Mouse (Mus musculus) liver, adult 2 months (tissue): ENCODE measurements at regions not wholly inside any gene's neighbourhood (a gene's known extent, or its start where the extent isn't known, plus 50 kb on each side); places are given as distances from the start of the nearest gene placed in this dataset.

Source experiments
- DNase-seq: peaks from one replicate; pipeline ENCODE4 v3.0.0-alpha.2; 2011; ENCODE audit warnings: low read depth, low spot score; ENCODE audit errors: extremely low read depth
- H3K27ac ChIP-seq: fragments of 200-500 bp; replicated peaks from 2 replicates; pipeline ENCODE4 v1.5.1; 2012; ENCODE audit warnings: low read depth, mild to moderate bottlenecking, control low read depth, inconsistent platforms, low read length; ENCODE audit not compliant: insufficient read depth
- H3K27me3 ChIP-seq: fragments of 200-500 bp; 2 replicates; pipeline ENCODE4 v1.6.1; 2012; ENCODE audit warnings: mild to moderate bottlenecking, moderate library complexity, low read length, inconsistent platforms; ENCODE audit not compliant: control insufficient read depth, insufficient read depth
- H3K36me3 ChIP-seq: fragments of 200-500 bp; 2 replicates; pipeline ENCODE4 v1.6.1; 2012; ENCODE audit warnings: low read length, inconsistent platforms; ENCODE audit not compliant: control insufficient read depth, insufficient read depth
- H3K4me1 ChIP-seq: fragments of 200-500 bp; 2 replicates; pipeline ENCODE4 v1.6.1; 2011; ENCODE audit warnings: low read length; ENCODE audit not compliant: control insufficient read depth, insufficient read depth
- H3K4me3 ChIP-seq: fragments of 200-500 bp; 2 replicates; pipeline ENCODE4 v1.5.1; 2011; ENCODE audit warnings: low read depth, mild to moderate bottlenecking, control low read depth, low read length, moderate library complexity; ENCODE audit not compliant: insufficient read depth
- H3K79me2 ChIP-seq: fragments of 200-500 bp; 2 replicates; pipeline ENCODE4 v1.6.1; 2012; ENCODE audit warnings: inconsistent platforms, mild to moderate bottlenecking, low read length, moderate library complexity; ENCODE audit not compliant: control insufficient read depth, insufficient read depth
- H3K9ac ChIP-seq: fragments of 200-500 bp; 2 replicates; pipeline ENCODE4 v1.6.1; 2012; ENCODE audit warnings: low read depth, mild to moderate bottlenecking, control low read depth, inconsistent platforms, low read length
- CTCF ChIP-seq: fragments of 200-500 bp; IDR thresholded peaks from 2 replicates; pipeline ENCODE4 v1.5.1; 2011; ENCODE audit warnings: low read depth, low read length, control low read depth
- POLR2A ChIP-seq: fragments of 200-500 bp; IDR thresholded peaks from 2 replicates; pipeline ENCODE4 v1.6.1; 2011; ENCODE audit warnings: low read length, control low read depth; ENCODE audit not compliant: insufficient read depth; ENCODE audit errors: extremely low read depth
- WGBS: fragments of 180-500 bp; shearing (Covaris S2); methylation state at CpG from one replicate; pipeline ENCODE4 v1.1.7; 2018; 5-methylcytosine and 5-hydroxymethylcytosine counted together

- TF ChIP-seq CTCF = no peak
- TF ChIP-seq POLR2A = no peak
- Histone ChIP-seq H3K9ac (no peak overlapping the region), H3K4me1 (no peaks in the 10 kb centered on the region), H3K27me3 (no peaks in the 10 kb centered on the region), H3K27ac (no peak overlapping the region), H3K36me3 (no peaks in the 10 kb centered on the region), H3K79me2 (no peaks in the 10 kb centered on the region), H3K4me3 (no peak overlapping the region)
- DNase-seq = no peak
- 63% methylated on average over 9 of the region's 9 CpGs for WGBS
These were observed 1372.9 kb upstream of the Tenm4 start for GRCm38 (mm10) chr7:94798101-94798500.

DNA sequence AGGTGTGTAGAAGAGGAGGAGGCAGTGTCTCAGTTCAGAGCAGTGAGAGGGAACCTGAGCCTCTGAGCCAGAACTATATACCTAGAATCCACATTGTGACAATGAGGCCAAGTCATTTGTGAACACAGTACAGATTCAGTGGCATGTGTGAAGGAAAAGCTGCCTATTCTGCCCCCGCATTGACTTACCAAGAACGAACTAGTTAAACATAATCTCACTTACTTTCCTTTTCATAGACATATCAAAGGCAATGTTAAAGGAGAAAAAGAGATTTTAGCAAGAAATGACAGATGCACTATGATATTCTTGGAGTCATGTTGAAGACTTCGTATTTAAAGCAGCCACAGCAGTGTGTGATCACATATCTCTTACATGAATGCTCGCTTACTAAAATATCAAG is 1329.8 kb upstream of the Tenm4 start:
- H3K4me3 ChIP-seq = no peak overlapping the region
- no peaks in the 10 kb centered on the region for H3K79me2 ChIP-seq
- no peak for DNase-seq
- no peak for TF ChIP-seq POLR2A
- no peaks in the 10 kb centered on the region for H3K36me3 ChIP-seq
- no peaks in the 10 kb centered on the region for H3K4me1 ChIP-seq
- WGBS = 77% methylated on average over 4 of the region's 4 CpGs
- no peak overlapping the region for H3K27ac ChIP-seq
- no peaks in the 10 kb centered on the region for H3K27me3 ChIP-seq
- H3K9ac ChIP-seq = no peak overlapping the region

- H3K4me1 ChIP-seq = no peaks in the 10 kb centered on the region
- H3K79me2 ChIP-seq = no peaks in the 10 kb centered on the region
- DNase-seq = no peak
- no peaks in the 10 kb centered on the region for H3K36me3 ChIP-seq
- H3K9ac ChIP-seq = no peak overlapping the region
- H3K27ac ChIP-seq = no peak overlapping the region
- TF ChIP-seq CTCF (no peak), POLR2A (no peak)
- H3K4me3 ChIP-seq = no peak overlapping the region
- 84% methylated on average over 13 of the region's 13 CpGs for whole genome bisulfite sequencing
- no peaks in the 10 kb centered on the region for H3K27me3 ChIP-seq
These were observed 1319.7 kb upstream of the Tenm4 start for GRCm38 (mm10) chr7:94851360-94851759.

DNA sequence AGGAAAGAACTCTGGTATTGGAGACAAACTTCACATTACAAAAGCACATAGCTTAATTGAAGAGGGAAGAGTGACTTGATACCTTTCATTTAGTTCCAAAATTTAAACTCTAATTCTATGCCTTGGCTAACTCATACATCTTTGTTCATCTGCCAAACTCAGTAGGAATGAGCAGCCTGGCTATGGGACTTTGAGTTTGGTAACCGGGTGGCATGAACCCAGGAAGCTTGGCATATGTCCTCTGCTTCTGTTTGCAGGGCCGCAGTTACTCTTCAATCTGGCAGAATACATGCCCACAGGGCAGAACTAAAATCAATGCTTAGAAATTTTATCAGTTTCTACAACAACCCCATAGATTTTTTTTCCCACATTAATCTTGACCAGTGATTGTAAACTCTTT is 1314.4 kb upstream of the Tenm4 start:
- H3K27me3 ChIP-seq = no peaks in the 10 kb centered on the region
- 83% methylated on average over 2 of the region's 2 CpGs for WGBS
- no peaks in the 10 kb centered on the region for H3K4me1 ChIP-seq
- no peaks in the 10 kb centered on the region for H3K36me3 ChIP-seq
- TF ChIP-seq CTCF = no peak
- TF ChIP-seq POLR2A = no peak
- peak; percentile 26 for DNase-seq
- no peak overlapping the region for H3K9ac ChIP-seq
- H3K79me2 ChIP-seq = no peaks in the 10 kb centered on the region
- H3K4me3 ChIP-seq = no peak overlapping the region
- no peak overlapping the region for H3K27ac ChIP-seq

DNA sequence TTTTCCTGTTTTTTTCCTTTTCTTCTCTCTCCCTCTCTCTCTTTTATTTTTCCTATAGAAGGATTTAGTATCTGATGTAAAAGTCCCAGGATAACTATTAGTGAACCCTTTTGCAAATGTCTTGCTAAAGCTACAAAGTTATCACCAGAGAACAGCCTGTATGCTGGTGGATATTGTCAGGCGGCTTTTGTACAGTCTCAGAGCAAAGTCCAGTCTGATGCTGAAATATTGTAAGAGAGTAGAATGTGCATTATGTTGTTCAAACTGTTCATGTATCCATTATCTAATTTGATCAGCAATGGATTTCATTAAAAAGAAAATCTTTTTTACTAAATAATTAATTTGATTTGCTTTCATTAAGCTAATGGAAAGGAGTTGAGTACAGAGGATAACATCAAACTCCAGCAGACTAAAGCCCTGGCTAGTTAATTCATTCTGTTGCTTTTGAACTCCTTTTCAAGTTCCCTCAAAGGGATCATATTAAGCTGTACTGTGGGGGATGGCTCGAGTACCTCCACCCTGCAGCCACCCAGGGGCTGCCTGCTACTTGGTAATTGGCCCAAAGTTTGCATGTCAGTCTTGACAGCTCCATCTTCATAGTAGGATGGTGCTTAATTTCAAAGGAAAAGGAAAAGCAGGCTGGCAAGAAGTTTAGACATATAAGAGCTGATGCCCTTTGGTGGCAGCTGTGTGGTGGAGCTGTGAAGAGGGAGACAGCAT is 1280.2 kb upstream of the Tenm4 start:
- DNase-seq = no peak
- Histone ChIP-seq H3K27me3 (no peaks in the 10 kb centered on the region), H3K79me2 (no peaks in the 10 kb centered on the region), H3K4me1 (no peaks in the 10 kb centered on the region), H3K4me3 (no peak overlapping the region), H3K27ac (no peak overlapping the region), H3K36me3 (no peaks in the 10 kb centered on the region), H3K9ac (no peak overlapping the region)
- TF ChIP-seq CTCF (no peak), POLR2A (no peak)
- 51% methylated on average over 2 of the region's 2 CpGs for WGBS

DNA sequence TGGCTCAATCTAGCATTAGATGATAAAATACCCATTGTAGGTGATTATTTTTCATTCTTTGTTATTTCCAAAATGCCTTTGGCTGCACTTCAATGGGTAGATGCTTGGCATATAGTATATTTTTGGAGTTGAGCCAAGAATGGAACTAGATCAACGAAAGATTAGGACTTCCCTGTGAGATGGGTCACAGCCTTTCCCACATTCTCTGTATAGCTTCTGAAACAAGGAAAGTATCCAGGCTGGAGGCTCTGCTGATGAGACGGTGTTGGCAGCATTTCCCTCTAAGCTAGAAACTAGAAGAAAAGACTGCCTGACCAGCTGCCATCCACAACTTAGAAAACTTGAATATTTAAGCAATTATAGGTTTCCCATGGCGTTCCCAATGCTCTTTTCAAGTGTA is 1273.0 kb upstream of the Tenm4 start:
- 61% methylated on average over 3 of the region's 3 CpGs for WGBS
- TF ChIP-seq POLR2A (no peak), CTCF (no peak)
- H3K9ac ChIP-seq = no peak overlapping the region
- H3K27ac ChIP-seq = no peak overlapping the region
- no peak overlapping the region for H3K4me3 ChIP-seq
- no peaks in the 10 kb centered on the region for H3K27me3 ChIP-seq
- H3K36me3 ChIP-seq = no peaks in the 10 kb centered on the region
- H3K79me2 ChIP-seq = no peaks in the 10 kb centered on the region
- no peaks in the 10 kb centered on the region for H3K4me1 ChIP-seq
- DNase-seq = no peak
